Mouse (Mus musculus) urinary bladder, adult 18-20 months (tissue): ENCODE data around the gene Cux2.

Experiments
- DNase-seq, 2 experiments: peaks; one replicate each; pipeline ENCODE4 v3.0.0; 2022; ENCODE audit warnings: low spot score in 2 of 2, mixed read lengths in 2 of 2

The Cux2 gene

GRCm38 (mm10) chr5:122050017-122050831 lies at the start of gene Cux2:
Gene Cux2 (minus strand): TSS chr5:122050102.
- peak; percentile 32 to 57 for DNase-seq

- DNase-seq: no peak
These were observed 44.5 kb upstream of the Cux2 start for GRCm38 (mm10) chr5:122094439-122094838.

GRCm38 (mm10) chr5:122093734-122094133 lies 43.8 kb upstream of the Cux2 start:
- DNase-seq: no peak

- DNase-seq: no peak
These were observed 42.9 kb upstream of the Cux2 start for GRCm38 (mm10) chr5:122092794-122093193.

GRCm38 (mm10) chr5:122091070-122091469 lies 41.2 kb upstream of the Cux2 start:
- peak in 1 of 2 experiments; percentile 34 for DNase-seq

- no peak for DNase-seq
These were observed 39.8 kb upstream of the Cux2 start for GRCm38 (mm10) chr5:122089664-122090063.

- peak; percentile 69 to 81 for DNase-seq
These were observed 39.0 kb upstream of the Cux2 start for GRCm38 (mm10) chr5:122088917-122089316.

- no peak for DNase-seq
These were observed 36.2 kb upstream of the Cux2 start for GRCm38 (mm10) chr5:122086121-122086520.

GRCm38 (mm10) chr5:122085291-122085690 lies 35.4 kb upstream of the Cux2 start:
- DNase-seq: no peak

- DNase-seq: no peak
These were observed 34.6 kb upstream of the Cux2 start for GRCm38 (mm10) chr5:122084470-122084869.

GRCm38 (mm10) chr5:122083282-122083681 lies 33.4 kb upstream of the Cux2 start:
- no peak for DNase-seq

- no peak for DNase-seq
These were observed 31.6 kb upstream of the Cux2 start for GRCm38 (mm10) chr5:122081471-122081870.

GRCm38 (mm10) chr5:122080930-122081329 lies 31.0 kb upstream of the Cux2 start:
- no peak for DNase-seq

- no peak for DNase-seq
These were observed 29.9 kb upstream of the Cux2 start for GRCm38 (mm10) chr5:122079796-122080195.

GRCm38 (mm10) chr5:122077244-122077643 lies 27.3 kb upstream of the Cux2 start:
- DNase-seq: no peak

- DNase-seq: no peak
These were observed 25.8 kb upstream of the Cux2 start for GRCm38 (mm10) chr5:122075736-122076135.

GRCm38 (mm10) chr5:122071997-122072396 lies 22.1 kb upstream of the Cux2 start:
- DNase-seq: no peak

GRCm38 (mm10) chr5:122070963-122071800 lies 21.3 kb upstream of the Cux2 start:
- DNase-seq: no peak

- no peak for DNase-seq
These were observed 18.7 kb upstream of the Cux2 start for GRCm38 (mm10) chr5:122068563-122068962.

- DNase-seq: no peak
These were observed 13.5 kb upstream of the Cux2 start for GRCm38 (mm10) chr5:122063204-122063933.

GRCm38 (mm10) chr5:122062479-122062878 lies 12.6 kb upstream of the Cux2 start:
- DNase-seq: no peak

- DNase-seq: no peak
These were observed 10.9 kb upstream of the Cux2 start for GRCm38 (mm10) chr5:122060767-122061333.
